Mouse (Mus musculus) brain, embryonic 14.5 days (tissue): ENCODE results near the gene Cd180.

ENCODE experiments used
- CTCF ChIP-seq: fragments of 200-500 bp; IDR thresholded peaks from 2 replicates; pipeline ENCODE4 v1.5.1; 2012; ENCODE audit warnings: inconsistent platforms, mild to moderate bottlenecking, moderate library complexity, borderline replicate concordance; ENCODE audit not compliant: insufficient read depth, insufficient read length; ENCODE audit errors: extremely low read depth
- POLR2A ChIP-seq: fragments of 200-500 bp; IDR thresholded peaks from 2 replicates; pipeline ENCODE4 v1.6.1; 2012; ENCODE audit warnings: mild to moderate bottlenecking, inconsistent platforms, borderline replicate concordance; ENCODE audit not compliant: poor library complexity, insufficient read depth, insufficient read length, severe bottlenecking; ENCODE audit errors: extremely low read depth

GRCm38 (mm10) chr13:102644344-102644743 is 49.0 kb upstream of the Cd180 start:
- TF ChIP-seq POLR2A: no peak
- no peak for TF ChIP-seq CTCF
